Mouse (Mus musculus) testis, adult 2 months (tissue): ENCODE data around the gene R3hdml.

ENCODE experiments used
- CTCF ChIP-seq: fragments of 200-500 bp; IDR thresholded peaks from 2 replicates; pipeline ENCODE4 v1.5.1; 2012; ENCODE audit warnings: low read depth, mild to moderate bottlenecking, inconsistent platforms, low read length, moderate library complexity; ENCODE audit not compliant: control insufficient read depth, insufficient read depth, insufficient replicate concordance
- POLR2A ChIP-seq: fragments of 200-500 bp; IDR thresholded peaks from 2 replicates; pipeline ENCODE4 v1.6.1; 2012; ENCODE audit warnings: low read depth, mild to moderate bottlenecking, inconsistent platforms, low read length, moderate library complexity; ENCODE audit not compliant: control insufficient read depth

GRCm38 (mm10) chr2:163464562-163464961 lies 27.6 kb upstream of the R3hdml start:
- no peak for TF ChIP-seq POLR2A
- TF ChIP-seq CTCF, result no peak
